Mouse (Mus musculus) layer of hippocampus, postnatal 10 days (tissue): ENCODE measurements around the gene Cabp2. TPM values are rescaled to one million over a fixed set of nuclear protein-coding genes. Genes with fewer than 3 reads are reported as not detected.
A peak's percentile ranks its signal among the peaks of the same experiment; 100 is the strongest.

Source experiments
- DNase-seq, 2 experiments: peaks; one replicate each; pipeline ENCODE4 v3.0.0; 2021; ENCODE audit warnings: low spot score in 2 of 2
- total RNA-seq, 2 experiments: library from RNA; stranded (reverse); gene quantifications; 2 replicates each; pipeline ENCODE4 v1.2.3; 2021

The Cabp2 gene
- total RNA-seq, 2 experiments from 2014 or later = not detected

DNA sequence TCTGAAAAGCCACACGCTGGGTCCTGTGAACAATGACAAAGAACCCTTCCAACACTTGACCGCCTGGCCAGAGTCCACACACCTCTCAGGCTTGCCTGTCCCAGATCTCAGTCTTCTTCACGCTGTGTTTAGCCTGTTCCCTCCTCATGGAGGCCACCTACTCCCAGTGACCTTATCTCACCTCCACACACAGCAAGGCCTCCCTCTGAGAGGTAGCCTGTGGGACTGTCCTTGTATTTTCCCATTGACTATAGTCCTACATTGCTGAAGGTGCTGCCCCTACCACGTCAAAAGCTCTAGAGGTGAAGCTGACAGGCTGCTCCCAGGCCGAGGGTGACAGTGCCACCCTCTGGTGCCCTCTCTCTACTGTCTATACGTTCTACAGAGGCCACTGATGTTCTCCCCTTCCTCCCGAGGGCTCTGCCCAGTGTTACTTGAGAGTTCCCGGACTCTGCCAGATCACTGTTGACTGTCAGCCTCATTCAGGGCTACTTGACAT lies 818 bp upstream of the Cabp2 start:
- DNase-seq = no peak

DNA sequence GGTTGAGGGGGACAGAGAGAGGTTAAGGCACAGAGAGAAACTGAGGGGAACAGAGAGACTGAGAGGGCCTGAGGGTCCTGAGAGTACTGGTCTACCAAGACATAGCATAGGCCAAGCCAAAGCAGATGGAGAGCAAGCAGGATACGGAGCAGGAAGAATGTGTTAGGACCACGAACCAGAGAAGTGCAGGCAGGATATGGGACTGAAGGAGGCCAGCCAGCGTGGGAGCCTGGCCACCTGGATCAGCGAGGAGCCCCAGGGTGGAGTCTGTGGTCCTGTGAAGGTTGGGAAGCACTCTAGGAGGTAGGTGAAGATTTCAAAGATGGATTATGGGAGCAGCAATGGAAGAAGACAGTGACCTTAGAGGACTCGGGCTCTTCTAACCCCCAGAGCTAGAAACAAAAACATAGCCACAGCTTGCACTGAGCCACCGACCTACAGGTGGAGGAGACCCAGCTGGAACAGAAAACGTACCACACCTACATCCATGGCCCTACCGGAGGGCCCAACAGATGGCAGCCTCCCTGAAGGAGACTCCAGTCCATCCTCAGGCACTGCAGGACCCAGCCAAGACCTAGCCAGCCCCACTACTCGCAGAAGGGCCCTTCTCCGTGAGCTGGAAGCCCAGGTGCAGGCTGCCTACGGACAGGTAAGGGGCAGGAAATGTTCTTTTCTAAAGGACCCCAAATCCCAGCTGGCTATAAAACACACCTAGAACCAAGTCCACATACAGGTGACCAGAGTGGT lies 1.0 kb downstream of the Cabp2 start:
- no peak for DNase-seq

DNA sequence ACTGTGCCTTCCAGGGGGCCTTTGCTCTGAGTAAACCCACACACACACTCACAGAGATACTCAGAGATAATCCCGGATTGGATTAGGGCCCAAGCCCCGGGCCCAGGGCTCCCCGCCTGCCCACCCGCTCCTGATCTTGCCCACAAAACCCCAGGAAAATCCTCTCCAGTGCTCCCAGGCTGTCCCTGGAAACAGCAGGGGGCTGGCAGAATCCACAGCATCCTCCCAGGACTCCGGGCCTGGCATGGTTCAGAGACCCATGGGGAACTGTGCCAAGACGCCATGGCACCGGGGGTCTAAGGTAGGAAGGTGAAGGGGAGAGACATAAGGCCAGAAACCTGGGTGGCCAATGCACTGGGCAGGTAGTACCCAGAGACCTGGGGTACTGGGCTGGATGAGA lies 1.9 kb downstream of the Cabp2 start:
- no peak for DNase-seq

- no peak for DNase-seq
These were observed 2.4 kb downstream of the Cabp2 start for GRCm38 (mm10) chr19:4083826-4084225.

DNA sequence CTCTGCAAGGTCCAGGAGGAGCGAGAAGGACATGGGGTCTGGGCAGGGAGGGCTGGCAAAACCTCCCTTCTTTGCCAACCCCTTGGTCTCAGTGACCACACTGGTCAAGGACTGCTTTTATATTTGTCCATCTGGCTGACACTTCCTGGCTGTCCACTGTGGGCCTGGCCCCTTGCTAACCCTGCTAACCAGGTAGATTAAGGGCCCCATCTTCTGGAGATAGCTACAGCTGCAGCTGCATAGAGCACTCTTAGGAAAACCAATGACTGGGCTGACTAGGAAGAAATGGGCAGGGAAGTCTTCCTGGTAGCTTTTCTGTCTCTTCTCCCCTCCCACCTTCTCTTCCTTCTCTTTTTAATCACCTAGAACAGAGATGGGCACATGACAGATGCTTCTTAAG lies 3.6 kb downstream of the Cabp2 start:
- no peak for DNase-seq

- DNase-seq = no peak
These were observed 4.8 kb downstream of the Cabp2 start for GRCm38 (mm10) chr19:4086156-4086555.

DNA sequence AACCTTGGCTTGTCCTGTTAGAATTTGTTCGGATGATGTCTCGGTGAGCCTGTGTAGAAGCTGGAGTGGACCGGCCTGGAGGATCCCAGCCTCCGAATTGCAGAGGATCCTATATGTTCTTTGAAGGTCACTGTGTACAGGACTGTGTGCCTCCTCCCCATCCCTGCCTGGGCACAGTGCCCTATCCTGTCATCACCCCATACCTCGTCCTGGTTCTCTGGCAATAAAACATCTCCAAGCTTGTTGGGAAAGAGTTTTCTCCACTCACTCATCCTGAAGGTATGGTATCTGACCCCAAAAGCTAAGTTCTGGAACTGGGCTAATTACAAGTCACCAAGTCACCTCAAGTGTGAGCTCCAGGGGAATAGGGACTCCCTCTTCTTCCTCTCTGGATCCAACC lies 5.7 kb downstream of the Cabp2 start:
- no peak for DNase-seq

- DNase-seq = no peak
These were observed 6.8 kb downstream of the Cabp2 start for GRCm38 (mm10) chr19:4088146-4088545.

- DNase-seq = no peak
These were observed 7.8 kb downstream of the Cabp2 start for GRCm38 (mm10) chr19:4089128-4089527.

DNA sequence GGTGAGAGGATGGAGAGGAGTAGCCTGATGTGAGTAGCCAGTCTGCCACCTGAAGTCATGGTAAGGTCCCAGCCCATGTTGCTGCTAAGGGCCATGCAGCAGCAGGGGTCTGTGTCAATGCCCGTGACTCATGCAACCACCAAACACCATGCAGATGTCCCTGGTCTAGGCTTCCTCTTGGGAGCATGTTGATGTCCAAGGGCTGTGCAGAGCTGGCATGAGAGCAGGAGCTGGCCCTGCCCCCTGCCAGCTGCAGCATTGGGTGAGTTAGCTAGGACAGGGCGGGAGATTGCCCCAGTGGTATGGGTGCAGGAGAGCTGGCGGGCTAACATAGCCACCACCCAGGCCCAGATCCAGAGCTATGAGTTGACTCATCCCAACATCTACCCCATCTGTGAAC lies 9.1 kb downstream of the Cabp2 start:
- no peak for DNase-seq

DNA sequence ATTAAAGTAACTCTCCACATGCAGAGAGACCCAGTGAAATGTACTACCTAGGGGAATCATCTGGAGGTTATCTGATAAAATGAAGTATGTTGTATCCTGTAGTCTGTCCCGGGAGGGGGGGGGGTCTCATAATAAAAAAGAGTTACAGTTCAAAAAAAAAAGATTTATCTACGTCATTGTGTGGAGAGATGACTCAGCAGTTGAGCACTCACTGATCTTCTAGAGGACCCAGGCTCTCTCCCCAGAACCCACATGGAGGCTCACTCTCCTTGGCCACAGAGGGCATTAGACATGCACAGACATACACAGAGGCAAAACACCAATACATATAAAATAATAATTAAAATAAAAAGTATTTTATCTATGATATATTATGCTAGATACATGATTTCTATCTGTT lies 10.0 kb downstream of the Cabp2 start:
- no peak for DNase-seq

- DNase-seq = no peak
These were observed 11.4 kb downstream of the Cabp2 start for GRCm38 (mm10) chr19:4092750-4093149.

DNA sequence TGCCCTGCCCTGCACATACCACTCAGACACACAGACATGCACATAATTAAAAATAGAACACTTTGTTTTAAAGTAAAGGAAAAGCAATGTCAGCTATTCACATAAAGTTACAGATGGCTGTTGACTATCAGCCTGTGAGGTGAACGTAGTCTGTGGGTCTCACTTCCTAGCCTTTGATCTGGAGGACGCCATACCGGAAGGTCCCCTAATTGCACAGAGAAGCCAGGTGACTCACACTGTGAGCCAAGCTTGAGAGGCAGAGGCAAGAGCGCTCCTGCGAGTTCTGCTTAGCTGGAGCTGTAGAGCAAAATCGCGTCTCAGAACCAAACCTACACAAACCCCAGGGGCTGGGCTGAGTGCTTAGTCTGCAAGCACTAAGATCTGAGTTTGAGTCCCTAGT lies 12.4 kb downstream of the Cabp2 start:
- DNase-seq = no peak

- no peak for DNase-seq
These were observed 13.0 kb downstream of the Cabp2 start for GRCm38 (mm10) chr19:4094348-4094747.

DNA sequence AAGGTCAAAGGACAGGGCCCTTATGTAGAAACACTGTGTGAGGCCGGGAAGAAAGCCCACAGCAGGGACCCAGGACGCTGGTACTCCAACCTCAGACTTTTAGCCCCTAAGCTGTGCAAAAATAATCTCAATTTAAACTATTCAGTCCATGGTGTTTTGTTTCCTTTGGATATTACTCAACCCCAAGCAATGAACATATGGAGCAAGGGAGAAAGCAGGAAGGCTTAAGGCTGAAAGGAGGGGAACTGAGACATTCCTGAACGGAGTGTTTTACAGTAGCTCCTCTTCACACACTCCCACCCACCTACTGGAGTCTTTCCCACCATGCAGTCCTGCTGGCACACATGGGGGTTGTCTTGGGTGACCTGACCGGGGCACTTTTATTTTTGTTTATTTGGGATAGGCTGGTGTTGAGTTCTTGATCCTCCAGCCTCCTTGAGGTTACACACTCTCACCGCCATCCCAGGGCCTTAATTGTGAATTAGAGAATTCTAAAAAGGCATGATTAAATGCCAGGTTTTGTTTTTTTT lies 13.5 kb downstream of the Cabp2 start:
- DNase-seq = no peak

GRCm38 (mm10) chr19:4095802-4096201 lies 14.4 kb downstream of the Cabp2 start:
- no peak for DNase-seq

DNA sequence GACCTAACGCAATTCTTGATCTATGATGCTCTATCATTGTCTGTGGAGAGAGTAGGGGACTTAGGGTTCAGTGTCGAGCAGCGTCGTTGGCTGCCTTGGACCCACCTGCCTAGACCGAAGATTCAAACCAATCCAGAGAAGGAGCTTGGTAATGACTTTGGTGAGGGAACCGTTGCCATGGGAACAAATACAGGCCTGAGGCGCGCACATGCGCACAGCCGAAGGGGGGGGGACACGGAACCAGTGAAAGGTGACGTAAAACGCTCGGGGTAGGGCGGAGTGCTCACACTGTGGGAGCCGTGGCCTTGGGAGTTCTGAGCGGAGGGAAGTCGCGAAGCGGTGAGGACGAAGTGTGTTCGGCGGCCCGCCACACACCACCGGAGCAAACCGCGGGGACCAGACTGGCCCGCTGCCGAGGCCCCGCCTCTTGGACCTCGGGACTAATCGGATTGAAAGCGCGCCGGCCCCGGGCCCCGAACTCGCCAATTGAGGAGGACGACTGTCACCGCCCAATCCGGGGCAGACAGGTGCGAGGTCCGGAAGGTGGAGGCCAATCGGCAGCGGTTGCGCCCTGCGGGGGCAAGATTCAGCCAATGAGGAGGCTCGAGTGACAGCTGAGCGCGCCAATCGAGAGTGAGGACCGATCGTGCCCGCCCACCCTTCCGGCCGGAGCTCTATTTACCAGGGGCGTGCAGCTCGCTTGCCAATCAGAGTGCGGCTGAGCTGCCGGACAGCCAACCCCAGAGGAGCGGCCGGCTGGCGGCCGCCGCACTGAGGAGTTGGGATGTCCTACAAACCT lies 15.5 kb downstream of the Cabp2 start, which contains the start of gene Cdk2ap2:
Gene Cdk2ap2 (plus strand): TSS at position 541 of the 799 bp plus-strand sequence.
- peak; percentile 100 for DNase-seq

DNA sequence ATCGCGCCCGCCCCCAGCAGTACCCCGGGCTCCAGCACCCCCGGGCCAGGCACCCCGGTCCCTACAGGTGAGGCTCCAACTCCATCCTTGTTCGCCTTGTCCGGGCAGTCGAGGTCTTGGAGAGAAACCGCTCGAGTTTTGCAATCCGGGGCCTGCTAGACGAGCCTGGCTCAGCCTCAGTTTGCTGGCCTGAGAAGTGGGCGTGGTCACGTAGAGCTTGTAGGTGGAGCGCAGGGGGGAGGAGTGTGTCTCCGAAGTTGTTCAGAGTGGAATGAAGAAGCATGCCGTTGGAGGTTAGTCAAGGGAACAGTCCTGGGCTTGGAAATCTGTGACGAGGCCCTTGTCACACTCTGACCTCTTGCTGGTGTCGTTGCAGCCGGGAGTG lies 16.1 kb downstream of the Cabp2 start:
- DNase-seq = no peak

DNA sequence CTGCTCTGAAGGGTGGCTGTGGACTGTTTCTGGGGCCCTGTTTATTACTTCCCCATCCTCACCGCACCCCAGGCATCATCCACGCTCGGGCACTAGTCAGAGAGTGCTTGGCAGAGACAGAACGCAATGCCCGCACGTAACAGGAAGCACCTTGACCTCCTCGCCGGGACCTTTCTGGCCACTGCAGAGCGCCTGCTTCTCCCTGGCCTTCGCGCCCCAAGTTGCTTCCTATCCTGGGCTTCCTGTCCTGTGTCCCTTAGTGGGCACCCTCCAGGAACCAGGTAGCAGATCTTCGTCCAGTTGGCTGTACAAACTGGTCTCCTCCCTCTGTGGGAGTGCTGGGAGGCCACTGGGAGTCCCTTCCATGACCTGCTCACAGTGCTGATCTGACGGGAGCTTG lies 17.0 kb downstream of the Cabp2 start:
- DNase-seq = no peak

DNA sequence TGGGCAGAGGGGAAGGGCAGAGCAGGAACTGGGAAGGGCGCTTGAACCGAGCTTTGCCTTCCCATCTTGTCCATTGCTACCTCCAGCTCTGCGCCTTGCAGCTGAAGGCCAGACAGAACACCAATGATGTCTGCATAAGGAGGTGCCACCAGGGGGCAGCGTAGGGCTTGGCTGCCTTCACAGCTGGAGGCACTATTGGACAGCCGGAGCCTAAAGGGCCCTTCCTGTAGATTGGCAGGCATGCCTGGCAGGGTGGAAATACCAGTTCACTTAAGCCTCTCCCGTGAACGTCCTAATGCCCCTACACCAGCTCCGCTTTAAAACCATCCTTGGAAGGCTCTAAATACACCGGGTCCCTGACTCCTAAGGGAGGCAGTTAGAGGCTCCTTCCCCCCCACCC lies 17.7 kb downstream of the Cabp2 start:
- peak; percentile 90 to 91 for DNase-seq

DNA sequence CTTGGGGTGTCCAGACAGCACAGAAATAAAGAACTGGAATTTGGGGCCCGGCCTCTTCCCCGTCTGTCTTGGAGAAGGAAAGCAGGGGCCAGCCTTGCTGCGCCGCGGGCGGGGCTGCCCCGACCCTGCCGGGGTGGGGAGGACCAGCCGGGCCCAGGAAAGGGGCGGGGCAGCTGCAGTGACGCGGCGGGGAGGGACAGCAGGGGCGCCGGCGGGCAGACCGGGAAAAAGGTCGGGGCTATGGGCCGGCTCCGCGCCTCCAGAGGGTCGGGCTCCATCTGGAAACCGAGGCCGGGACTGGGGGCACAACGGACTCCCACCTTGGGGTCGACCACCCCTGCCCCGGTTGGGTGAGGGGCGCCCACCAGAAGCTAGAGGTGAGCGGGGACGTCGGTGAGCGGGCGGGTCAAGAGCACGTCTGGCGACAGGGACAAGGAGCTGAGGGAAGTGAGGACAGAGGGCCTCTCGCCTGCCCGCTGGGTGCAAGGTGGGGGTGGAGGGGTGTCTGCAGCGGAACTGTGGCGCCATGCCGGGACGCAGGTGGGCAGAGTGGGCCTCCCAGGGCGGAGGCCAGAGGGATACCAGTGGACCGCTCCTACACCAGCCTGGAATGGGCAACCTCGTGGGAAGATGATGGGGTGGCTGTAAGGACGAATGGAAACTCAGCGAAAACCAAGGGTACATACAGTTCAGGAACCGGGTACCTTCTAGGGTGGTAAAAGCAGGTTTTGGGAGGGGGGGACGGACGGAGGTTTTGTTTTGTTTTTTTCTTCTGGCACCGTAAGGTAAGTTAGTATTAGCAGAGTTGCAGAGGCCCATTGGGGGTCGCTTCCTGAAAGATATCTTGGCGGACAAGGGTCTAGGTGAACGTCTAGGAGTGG lies 18.7 kb downstream of the Cabp2 start, which contains the start of gene Pitpnm1:
Gene Pitpnm1 (plus strand): TSS at position 162 of the 881 bp plus-strand sequence.
- peak; percentile 51 to 60 for DNase-seq
